Mouse (Mus musculus) mouse embryonic stem cell (cell line): ENCODE results near the gene Myo9a.

Experiments used
- in situ Hi-C, 2 experiments: fragments of 300-500 bp; cut with MboI; formaldehyde crosslinking; loops; 1 replicate in 1 of 2; 3 replicates in 1 of 2; pipeline ENCODE4 v1.14.3; 2019 to 2020; ENCODE audit warnings: low sequenced_read_pairs in 2 of 2, low pct_unique_long_range_greater_than_20kb in 1 of 2, mixed read lengths in 1 of 2; ENCODE audit not compliant: unreplicated experiment in 1 of 2

Myo9a gene

GRCm38 (mm10) chr9:59961201-59961955 is 210.7 kb downstream of the Myo9a start:
- in situ Hi-C loops = no loop called here

DNA sequence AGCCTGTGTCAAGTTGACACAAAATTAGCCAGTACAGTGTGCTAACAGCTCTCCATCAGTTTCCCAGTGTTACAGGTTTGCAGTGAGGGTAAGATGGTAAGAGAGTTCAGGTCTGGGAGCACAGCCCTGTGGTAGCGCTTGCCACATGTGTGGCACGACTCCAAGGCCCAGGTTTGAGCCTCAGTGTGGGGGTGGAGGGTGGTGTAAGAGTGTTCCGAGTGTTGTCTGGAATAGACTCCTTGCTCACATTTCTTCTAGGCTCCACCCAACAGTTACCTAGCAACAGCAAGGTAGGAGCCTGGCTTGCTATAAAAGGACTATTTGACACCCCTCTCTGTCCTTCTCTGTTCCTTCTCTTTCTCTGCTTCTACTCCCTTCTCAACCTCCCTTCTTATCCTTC is 213.7 kb downstream of the Myo9a start:
- in situ Hi-C loops = no loop called here

- in situ Hi-C loops = no loop called here
Observed at GRCm38 (mm10) chr9:59965046-59965445, 214.3 kb downstream of the Myo9a start.

DNA sequence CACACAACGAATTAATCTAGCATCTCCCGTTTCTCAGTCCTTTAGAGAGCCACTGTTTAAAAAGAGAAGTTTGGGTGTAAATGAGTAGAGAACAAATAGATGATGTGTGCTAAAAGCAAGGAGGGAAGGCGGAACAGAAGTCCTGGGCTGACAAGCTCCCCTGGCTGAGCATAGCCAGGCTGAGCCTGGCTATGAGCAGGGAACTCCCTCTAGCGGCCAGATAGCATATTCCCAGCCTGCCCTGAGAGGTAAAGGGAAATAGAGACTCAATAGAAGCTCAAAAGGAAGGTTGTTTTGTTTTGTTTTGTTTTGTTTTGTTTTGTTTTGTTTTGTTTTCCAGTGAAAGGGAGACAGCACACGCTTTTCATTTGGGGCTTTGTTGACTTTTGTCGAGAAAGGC is 218.7 kb downstream of the Myo9a start:
- in situ Hi-C loops = no loop called here

- in situ Hi-C loops = loop anchor here in 1 of 2 experiments (10.0 kb wide), 1 partner anchor 194 kb away; no protein-coding TSS in a partner anchor
Observed at GRCm38 (mm10) chr9:59971263-59971662, 220.6 kb downstream of the Myo9a start.
